Mouse (Mus musculus): ENCODE results near the gene Atp13a2. TPM values are rescaled to one million over a fixed set of nuclear protein-coding genes. Genes with fewer than 3 reads are reported as not detected.

Gene Atp13a2
- total RNA-seq (2021): 100 to 1,000 TPM; 218 TPM
- long read RNA-seq, experiment 1, transcript Atp13a2-201 (29 exons, 3,956 nt): minor isoform, 53 of 348 reads
- long read RNA-seq, experiment 1, transcript Atp13a2-203 (29 exons, 3,882 nt): major isoform, 110 of 348 reads
- long read RNA-seq, experiment 1, partial matches to known transcripts: 118 of 348 reads
- long read RNA-seq, experiment 1, other reads (novel, unspliced or antisense): 67 of 348 reads
- long read RNA-seq, experiment 2, transcript Atp13a2-203 (29 exons, 3,882 nt): major isoform, 110 of 313 reads
- long read RNA-seq, experiment 2, transcript Atp13a2-201 (29 exons, 3,956 nt): minor isoform, 65 of 313 reads
- long read RNA-seq, experiment 2, partial matches to known transcripts: 86 of 313 reads
- long read RNA-seq, experiment 2, other reads (novel, unspliced or antisense): 52 of 313 reads

- intact Hi-C loops (cut with DNase I): no loop called here
- peak; percentile 93 to 94 for DNase-seq (ENCODE audit: low spot score in 2 of 2)
Observed at GRCm38 (mm10) chr4:140986711-140987395, at the start of gene Atp13a2. Gene Atp13a2, plus strand, starts transcription at chr4:140986873.

GRCm38 (mm10) chr4:140944356-140944755 lies 42.3 kb upstream of the Atp13a2 start:
- intact Hi-C loops (cut with DNase I): no loop called here

GRCm38 (mm10) chr4:140944961-140945442 lies 41.7 kb upstream of the Atp13a2 start:
- no peak for DNase-seq (ENCODE audit: low spot score in 2 of 2)
- intact Hi-C loops (cut with DNase I): no loop called here

More at GRCm38 (mm10) chr4:140944356-140944755, 42.3 kb upstream of the Atp13a2 start:
- DNase-seq (ENCODE audit: low spot score in 2 of 2): no peak

GRCm38 (mm10) chr4:140945571-140945970 lies 41.1 kb upstream of the Atp13a2 start:
- intact Hi-C loops (cut with DNase I): no loop called here
- no peak for DNase-seq (ENCODE audit: low spot score in 2 of 2)

- DNase-seq (ENCODE audit: low spot score in 2 of 2): no peak
- intact Hi-C loops (cut with DNase I): no loop called here
Observed at GRCm38 (mm10) chr4:140946048-140946447, 40.6 kb upstream of the Atp13a2 start.

- intact Hi-C loops (cut with DNase I): no loop called here
Observed at GRCm38 (mm10) chr4:140946580-140947205, 40.0 kb upstream of the Atp13a2 start.

GRCm38 (mm10) chr4:140947487-140948440 lies 38.9 kb upstream of the Atp13a2 start:
- DNase-seq (ENCODE audit: low spot score in 2 of 2): no peak
- intact Hi-C loops (cut with DNase I): no loop called here

More at GRCm38 (mm10) chr4:140946580-140947205, 40.0 kb upstream of the Atp13a2 start:
- DNase-seq (ENCODE audit: low spot score in 2 of 2): no peak

- intact Hi-C loops (cut with DNase I): no loop called here
- no peak for DNase-seq (ENCODE audit: low spot score in 2 of 2)
Observed at GRCm38 (mm10) chr4:140948481-140948880, 38.2 kb upstream of the Atp13a2 start.

GRCm38 (mm10) chr4:140949052-140949451 lies 37.6 kb upstream of the Atp13a2 start:
- DNase-seq (ENCODE audit: low spot score in 2 of 2): no peak
- intact Hi-C loops (cut with DNase I): no loop called here

GRCm38 (mm10) chr4:140949616-140950015 lies 37.1 kb upstream of the Atp13a2 start:
- intact Hi-C loops (cut with DNase I): no loop called here
- DNase-seq (ENCODE audit: low spot score in 2 of 2): no peak

- no peak for DNase-seq (ENCODE audit: low spot score in 2 of 2)
- intact Hi-C loops (cut with DNase I): no loop called here
Observed at GRCm38 (mm10) chr4:140950574-140950973, 36.1 kb upstream of the Atp13a2 start.

GRCm38 (mm10) chr4:140951861-140952641 lies 34.6 kb upstream of the Atp13a2 start:
- intact Hi-C loops (cut with DNase I): no loop called here
- no peak for DNase-seq (ENCODE audit: low spot score in 2 of 2)

GRCm38 (mm10) chr4:140957131-140957702 lies 29.5 kb upstream of the Atp13a2 start:
- peak in 1 of 2 experiments; percentile 52 for DNase-seq (ENCODE audit: low spot score in 2 of 2)
- intact Hi-C loops (cut with DNase I): loop anchor here (2.0 to 5.0 kb wide), 2 partner anchors 134 to 240 kb away; no protein-coding TSS in a partner anchor

- DNase-seq (ENCODE audit: low spot score in 2 of 2): peak; percentile 81 to 89
- intact Hi-C loops (cut with DNase I): loop anchor here (2.0 to 5.0 kb wide), 3 partner anchors 55 to 240 kb away; no protein-coding TSS in a partner anchor
Observed at GRCm38 (mm10) chr4:140957725-140958124, 28.9 kb upstream of the Atp13a2 start.

GRCm38 (mm10) chr4:140958319-140958718 lies 28.4 kb upstream of the Atp13a2 start:
- intact Hi-C loops (cut with DNase I): loop anchor here (2.0 to 5.0 kb wide), 2 partner anchors 56 to 241 kb away; no protein-coding TSS in a partner anchor
- DNase-seq (ENCODE audit: low spot score in 2 of 2): no peak

- intact Hi-C loops (cut with DNase I): loop anchor here (2.0 to 5.0 kb wide), 2 partner anchors 56 to 242 kb away; no protein-coding TSS in a partner anchor
- DNase-seq (ENCODE audit: low spot score in 2 of 2): peak in 1 of 2 experiments; percentile 6
Observed at GRCm38 (mm10) chr4:140959128-140959679, 27.5 kb upstream of the Atp13a2 start.

Data from left cerebral cortex, postnatal 14 days (tissue).